In the genomic region with DNA sequence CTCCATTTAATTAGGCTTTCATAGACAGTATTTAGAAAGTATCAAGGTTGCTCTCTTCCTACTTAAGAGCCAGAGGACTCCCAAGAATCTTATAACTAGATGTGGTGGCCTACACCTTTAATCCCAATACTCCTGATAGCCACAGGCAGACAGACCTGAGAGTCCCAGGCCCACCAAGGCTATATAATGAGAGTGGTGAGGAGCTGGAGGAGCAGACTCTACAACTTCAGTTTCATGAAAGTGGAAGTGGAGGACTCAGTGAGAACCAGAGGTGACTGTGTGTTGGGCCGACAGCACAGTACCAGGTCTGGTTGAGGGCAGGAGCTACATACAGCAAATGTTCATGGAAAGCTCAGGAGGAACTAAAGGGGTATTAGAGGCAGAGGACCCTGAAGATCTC, we compare ENCODE assay signal across 8 mouse cellular contexts. TPM values are rescaled to one million over a fixed set of nuclear protein-coding genes. Genes with fewer than 3 reads are reported as not detected.
DNase-seq lines count a peak whose midpoint lies in the region; ATAC-seq and TF ChIP-seq lines count a peak whose summit lies in the region.

No protein-coding gene starts in this region.

- no peaks in the 10 kb centered on the region for H3K27me3 ChIP-seq in heart, adult 2 months (ENCODE audit: control insufficient read depth, insufficient read depth, low read length)
- no peaks in the 10 kb centered on the region for H3K27me3 ChIP-seq in heart, embryonic 16.5 days (ENCODE audit: control insufficient read depth, insufficient read depth, low read length)

- H3K27ac ChIP-seq in heart, adult 2 months = peak overlapping the region; percentile 29; the same call in 1 of the 2 replicates
- H3K27ac ChIP-seq in heart, embryonic 16.5 days (ENCODE audit: low read length) = no peak overlapping the region
- no peak overlapping the region for H3K27ac ChIP-seq in macrophage

- TF ChIP-seq CTCF in heart, adult 2 months (IDR thresholded peaks at IDR 0.05) = no peak

- TF ChIP-seq POLR2A in heart, adult 2 months (IDR thresholded peaks at IDR 0.05; ENCODE audit: insufficient read depth, low read depth, low read length) = no peak

- intact Hi-C loops in heart, adult 2 months (cut with DNase I) = loop anchor here (5.0 kb wide), 1 partner anchor 125 kb away; a partner anchor contains a TSS
- intact Hi-C loops in heart, postnatal 36 days (cut with DNase I) = loop anchor here (5.0 kb wide), 1 partner anchor 125 kb away; a partner anchor contains a TSS
- intact Hi-C loops in gastrocnemius, postnatal 36 days (cut with DNase I) = loop anchor here (5.0 to 10.0 kb wide), 2 partner anchors 125 to 267 kb away; a partner anchor contains a TSS

- ATAC-seq in heart, embryonic 16.5 days (replicated peaks; ENCODE audit: extremely low read depth, insufficient read depth, low FRiP score) = no peak

- peaks cover 2% of the 10 kb centered on the region for H3K4me1 ChIP-seq in heart, adult 2 months (ENCODE audit: control insufficient read depth, insufficient read depth, low read length)
- H3K4me1 ChIP-seq in heart, embryonic 16.5 days (ENCODE audit: control insufficient read depth, insufficient read depth, low read length) = peaks cover 13% of the 10 kb centered on the region

- WGBS in heart, adult 2 months = 100% methylated on average over 1 of the region's 1 CpGs
- 97% methylated on average over 1 of the region's 1 CpGs for WGBS in heart, embryonic 16.5 days
- 100% methylated on average over 1 of the region's 1 CpGs for WGBS in macrophage (ENCODE audit: missing documents)

- H3K79me2 ChIP-seq in heart, adult 2 months (replicated peaks; ENCODE audit: control insufficient read depth, insufficient read depth, low read length) = no peaks in the 10 kb centered on the region
- no peaks in the 10 kb centered on the region for H3K79me2 ChIP-seq in macrophage (ENCODE audit: inconsistent target)

- H3K4me2 ChIP-seq in heart, embryonic 16.5 days (ENCODE audit: low read depth, low read length) = peak overlapping the region; percentile 72

- H3K9me3 ChIP-seq in heart, embryonic 16.5 days (replicated peaks; ENCODE audit: control insufficient read depth, low read length) = no peaks in the 10 kb centered on the region

- no peak for DNase-seq in heart, adult 2 months
- no peak for DNase-seq in heart, postnatal 36 days
- DNase-seq in NIH3T3 (ENCODE audit: low read depth) = peak; percentile 34
- no peak for DNase-seq in gastrocnemius, postnatal 36 days
- no peak for DNase-seq in c-Kit-positive CD71-positive TER-119-positive erythroid progenitor cells, embryonic 14.5 days (ENCODE audit: low spot score)
- DNase-seq in thymus, postnatal 36 days = no peak

- no peaks in the 10 kb centered on the region; the same call in 1 of the 2 replicates for H3K36me3 ChIP-seq in heart, adult 2 months (ENCODE audit: control insufficient read depth, insufficient read depth, low read length)
- H3K36me3 ChIP-seq in heart, embryonic 16.5 days (ENCODE audit: control insufficient read depth, insufficient read depth) = 0 out of 2 replicates have a peak, but pooled peaks cover 2% of the 10 kb centered on the region
- H3K36me3 ChIP-seq in macrophage (ENCODE audit: inconsistent target) = no peaks in the 10 kb centered on the region

- TF ChIP-seq EP300 in heart, adult 2 months (IDR thresholded peaks at IDR 0.05; ENCODE audit: insufficient read depth, low read depth, low read length) = no peak

- H3K4me3 ChIP-seq in heart, adult 2 months = peak overlapping the region; percentile 90
- H3K4me3 ChIP-seq in heart, embryonic 16.5 days (ENCODE audit: low read length) = peak overlapping the region; percentile 92
- H3K4me3 ChIP-seq in macrophage (ENCODE audit: inconsistent target) = peak overlapping the region; percentile 75

- H3K9ac ChIP-seq in heart, adult 2 months (ENCODE audit: low read depth, low read length) = no peak overlapping the region
- no peak overlapping the region for H3K9ac ChIP-seq in heart, embryonic 16.5 days (ENCODE audit: low read length)

RNA-seq across cellular contexts. Expression of a gene that starts 0.5 kb away (rescaled TPM):
- total RNA-seq in heart, adult 2 months (2021) = 10 to 100 TPM; 15.6 to 15.8 TPM
- 2.8 and 3.5 TPM in 2 replicates for polyA plus RNA-seq in heart, adult 2 months (2012; rRNA removed)
- 10 to 100 TPM; 13.9 to 19.0 TPM for total RNA-seq in heart, postnatal 36 days (2021)
- polyA plus RNA-seq in heart, embryonic 16.5 days (2015; fragmentation: Nextera tagmentation; extraction: Ambion mirVana) = 41.5 and 42.0 TPM in 2 replicates
- total RNA-seq in macrophage (2018; cell fraction: chromatin; rRNA removed) = 10 to 100 TPM in 18 of 26 experiments, 1 to 10 TPM in 8; 2.1 to 43.3 (median 14.9) TPM
- 10 to 100 TPM; 14.0 to 26.9 (median 19.5) TPM for total RNA-seq in macrophage (2018; cell fraction: cytosol; rRNA removed)
- total RNA-seq in macrophage (2018; cell fraction: nucleus; rRNA removed) = 10 to 100 TPM in 14 of 26 experiments, 1 to 10 TPM in 12; 3.8 to 21.9 (median 10.6) TPM
- polyA plus RNA-seq in macrophage (2018) = 17.4 to 33.0 TPM (median 17.6 TPM) in 3 replicates
- total RNA-seq in gastrocnemius, postnatal 36 days (2021) = 1 to 10 TPM; 8.0 to 8.8 TPM
